Mouse (Mus musculus) spleen, postnatal 4 days (tissue): ENCODE measurements around the gene Cap2.

Source experiments
- DNase-seq, 2 experiments: peaks; one replicate each; pipeline ENCODE4 v3.0.0; 2022; ENCODE audit warnings: low spot score in 2 of 2

Cap2 gene

DNA sequence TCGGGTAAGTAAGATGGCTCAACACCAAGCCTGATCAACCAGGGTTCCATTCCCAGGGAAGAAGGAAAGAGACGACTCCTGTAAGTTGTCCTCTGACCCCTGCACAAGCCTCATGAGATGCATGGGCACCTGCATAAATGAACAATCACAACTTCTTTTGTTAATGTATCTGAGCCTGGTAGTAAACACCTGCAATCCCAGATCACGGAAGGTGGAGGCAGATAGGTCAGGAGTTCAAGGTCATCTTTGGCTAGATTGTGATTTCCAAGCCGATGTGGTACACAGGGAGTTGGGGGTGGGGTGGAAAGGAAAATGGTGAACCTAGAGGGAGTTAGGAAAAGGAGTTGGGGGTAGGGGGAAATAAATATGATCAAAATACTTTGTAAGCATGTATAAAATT, 131.1 kb downstream of the Cap2 start:
- no peak for DNase-seq

DNA sequence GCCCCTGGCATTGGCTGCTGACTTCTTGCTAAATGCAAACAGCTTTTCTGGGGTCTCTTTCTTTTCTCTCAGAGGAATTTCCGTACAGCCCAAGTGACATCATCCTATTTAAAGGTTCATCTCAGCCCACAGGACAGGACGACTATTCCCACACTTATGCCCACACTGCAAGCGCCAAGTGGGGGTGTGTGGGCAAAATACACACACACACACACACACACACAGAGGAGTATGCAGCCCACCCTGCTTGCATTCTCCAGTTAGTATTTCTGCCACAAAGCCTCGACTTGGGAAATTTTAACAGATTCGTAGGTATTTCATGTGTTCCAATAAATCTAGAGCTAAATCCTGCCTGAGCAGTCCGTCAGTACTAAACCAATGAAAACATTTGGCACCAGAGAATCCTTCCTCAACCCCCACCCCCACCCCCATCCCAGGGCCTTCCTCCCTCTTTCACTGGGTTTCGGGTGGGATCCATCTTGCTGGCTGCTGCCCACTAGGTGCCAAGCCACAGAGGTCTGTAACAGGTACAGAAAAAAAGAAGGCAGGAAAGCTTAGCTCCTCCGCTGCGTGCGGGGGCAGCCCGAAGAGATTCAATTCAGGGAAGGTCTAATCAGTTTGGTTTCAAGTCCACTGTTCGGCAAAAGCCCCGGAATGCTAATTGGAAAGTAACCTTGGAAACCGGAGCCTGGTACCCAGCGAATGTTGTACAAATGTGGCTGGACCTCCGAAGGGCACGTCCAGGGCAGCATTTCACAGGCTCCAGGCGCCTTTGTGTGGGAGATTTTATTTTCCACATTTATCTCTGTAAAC, 131.9 kb downstream of the Cap2 start:
- no peak for DNase-seq

DNA sequence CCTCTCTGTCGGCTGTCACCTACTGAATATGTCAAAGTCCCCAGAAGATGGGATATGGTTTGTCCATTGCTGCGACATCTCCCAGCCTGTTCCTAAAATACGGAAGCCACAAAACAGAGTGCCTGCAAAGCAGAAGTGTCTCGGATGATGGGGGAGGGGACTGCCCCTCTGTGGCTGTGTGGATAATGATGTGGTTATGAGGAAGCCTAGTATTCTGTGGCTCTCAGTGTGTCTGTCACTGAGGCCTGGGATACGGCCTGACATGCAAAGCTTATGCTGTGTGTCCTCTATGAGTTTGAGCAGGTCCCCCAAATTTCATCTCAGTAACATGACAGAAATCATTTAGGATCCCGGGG, 132.5 kb downstream of the Cap2 start:
- peak in 1 of 2 experiments; percentile 25 for DNase-seq

GRCm38 (mm10) chr13:46640608-46641468, 139.2 kb downstream of the Cap2 start:
- no peak for DNase-seq

DNA sequence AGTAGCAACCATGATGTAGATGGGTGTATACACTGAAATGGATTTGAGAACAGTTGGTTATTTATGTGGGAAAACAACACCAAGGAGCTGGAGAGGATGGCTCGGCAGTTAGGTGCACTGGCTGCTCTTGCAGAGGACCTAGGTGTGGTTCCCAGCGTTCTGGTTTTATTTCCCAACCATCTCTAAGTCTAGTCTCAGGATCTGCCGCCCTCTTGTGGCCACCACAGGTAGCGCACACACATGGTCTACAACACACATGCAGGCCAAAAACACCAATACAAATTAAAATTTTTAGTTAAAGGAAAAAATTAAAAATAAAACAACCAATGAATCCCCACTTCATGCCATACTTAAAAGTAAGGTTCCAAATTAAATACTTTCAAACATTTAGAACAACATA, 140.7 kb downstream of the Cap2 start:
- peak in 1 of 2 experiments; percentile 69 for DNase-seq

DNA sequence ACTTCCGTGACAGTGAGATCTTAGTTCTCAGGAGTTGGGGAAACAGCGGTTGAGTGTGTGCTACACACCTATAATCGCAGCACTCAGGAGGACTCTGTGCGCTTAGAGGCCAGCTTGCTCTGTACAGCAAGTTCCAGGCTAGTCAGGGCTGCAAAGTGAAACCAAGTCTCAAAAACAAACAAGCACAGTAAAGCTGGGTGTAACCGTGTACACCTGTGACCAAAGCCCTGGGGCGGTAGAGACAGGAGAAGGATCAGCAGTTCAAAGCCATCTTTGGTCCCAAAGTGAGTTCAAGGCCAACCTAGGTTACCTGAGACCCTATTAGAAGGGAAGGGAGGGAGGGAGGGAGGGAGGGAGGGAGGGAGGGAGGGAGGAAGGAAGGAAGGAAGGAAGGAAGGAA, 142.5 kb downstream of the Cap2 start:
- DNase-seq: no peak

GRCm38 (mm10) chr13:46645476-46645875, 143.8 kb downstream of the Cap2 start:
- DNase-seq: no peak

DNA sequence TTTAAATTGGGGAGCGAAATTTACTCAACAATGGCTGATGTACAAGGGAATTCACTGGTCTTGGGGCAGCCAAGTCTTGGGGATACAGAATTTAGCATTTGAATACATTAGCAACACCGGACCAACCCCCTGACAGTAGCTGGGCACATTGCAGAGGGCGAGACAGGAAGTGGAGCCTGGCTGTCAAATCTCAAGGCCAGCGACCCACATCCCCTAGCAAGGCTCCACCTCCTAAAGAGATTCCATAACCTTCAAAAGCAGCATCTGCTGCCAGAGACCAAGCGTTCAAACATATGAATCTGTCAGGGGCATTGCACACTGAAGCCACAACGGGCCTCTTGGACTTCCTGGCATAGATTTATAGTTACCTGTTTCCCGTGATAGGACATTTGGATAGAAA, 150.2 kb downstream of the Cap2 start:
- DNase-seq: no peak

DNA sequence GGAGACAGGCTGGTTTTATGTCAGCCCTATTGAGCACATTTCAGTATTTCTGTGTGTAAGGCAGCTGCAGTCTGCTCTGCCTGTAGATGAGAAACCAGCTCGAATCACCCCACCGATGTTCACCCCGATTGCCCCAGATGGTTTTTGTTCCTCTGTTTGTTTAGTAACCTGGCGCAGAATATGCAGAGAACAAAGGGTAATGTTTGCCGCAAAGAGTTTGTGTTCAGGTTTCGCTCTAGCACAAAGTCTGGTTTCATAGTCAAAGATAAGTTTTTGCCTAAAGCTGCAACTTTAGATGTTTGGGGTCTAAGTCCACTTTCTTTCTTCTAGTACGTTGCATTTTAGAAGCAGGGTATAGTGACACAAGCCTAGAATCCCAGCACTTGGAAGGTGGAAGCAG, 151.0 kb downstream of the Cap2 start:
- no peak for DNase-seq

GRCm38 (mm10) chr13:46653671-46654070, 152.0 kb downstream of the Cap2 start:
- no peak for DNase-seq

GRCm38 (mm10) chr13:46654566-46654965, 152.9 kb downstream of the Cap2 start:
- no peak for DNase-seq

DNA sequence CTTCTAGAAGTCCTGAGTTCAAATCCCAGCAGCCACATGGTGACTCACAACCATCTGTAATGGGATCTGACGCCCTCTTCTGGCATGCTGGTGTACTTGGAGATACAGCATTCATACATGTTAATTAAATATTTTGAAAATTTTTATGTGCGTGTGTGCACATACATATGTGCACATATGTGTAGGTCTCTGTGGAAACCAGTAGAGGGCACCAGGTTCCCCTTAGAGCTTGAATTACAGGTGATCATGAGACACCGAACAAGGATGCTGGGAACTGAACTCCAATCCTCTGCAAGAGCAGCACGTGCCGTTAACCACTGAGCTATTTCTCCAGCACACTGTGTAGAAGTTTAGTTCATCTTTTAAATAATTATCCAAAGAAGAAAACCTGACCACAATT, 157.6 kb downstream of the Cap2 start:
- DNase-seq: no peak

GRCm38 (mm10) chr13:46663461-46663964, 161.9 kb downstream of the Cap2 start:
- DNase-seq: no peak

GRCm38 (mm10) chr13:46669048-46669619, 167.5 kb downstream of the Cap2 start, which contains the start of gene Fam8a1:
Gene Fam8a1 (plus strand): TSS chr13:46669522.
- DNase-seq: peak; percentile 92 to 97

GRCm38 (mm10) chr13:46669620-46670271, 168.1 kb downstream of the Cap2 start:
- DNase-seq: peak in 1 of 2 experiments; percentile 28

DNA sequence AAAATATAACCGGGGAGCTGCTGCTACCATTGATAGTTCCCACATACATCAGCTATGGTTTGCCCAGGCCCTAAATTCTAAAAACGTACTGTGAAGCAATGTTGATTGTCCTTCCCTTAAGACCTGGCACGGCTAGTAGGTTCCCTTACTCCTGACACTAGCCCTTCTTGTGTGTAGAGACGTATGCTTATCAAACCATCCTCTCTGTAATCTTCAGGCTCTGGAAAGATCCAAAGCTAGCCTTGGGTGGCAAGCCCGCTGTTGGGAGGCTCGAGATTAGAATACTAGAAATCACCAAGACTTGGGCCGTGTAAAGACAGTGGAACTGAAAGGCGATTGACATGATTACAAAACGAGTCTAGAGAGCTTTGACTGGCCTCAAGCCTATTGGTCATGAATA, 168.9 kb downstream of the Cap2 start:
- no peak for DNase-seq

GRCm38 (mm10) chr13:46674601-46675000, 173.0 kb downstream of the Cap2 start:
- DNase-seq: no peak

DNA sequence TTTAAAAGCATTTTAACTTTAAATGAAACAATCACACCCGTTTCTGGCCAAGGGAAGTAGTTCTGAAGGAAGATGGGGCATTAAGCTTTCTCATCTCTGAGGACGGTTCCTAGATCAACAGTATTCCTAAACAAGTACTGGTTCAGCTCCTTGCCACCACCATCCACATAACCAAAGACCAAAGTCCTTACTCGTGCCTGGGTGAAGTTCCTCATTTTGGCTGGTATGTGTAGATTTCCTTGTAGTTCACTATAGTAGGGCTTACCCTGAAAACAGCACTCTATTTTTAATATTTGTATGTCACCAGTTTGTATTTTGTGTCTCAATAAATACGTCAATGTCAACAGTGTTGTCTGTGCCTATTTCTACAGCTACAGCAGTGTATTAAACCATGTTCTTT, 176.1 kb downstream of the Cap2 start:
- DNase-seq: no peak

GRCm38 (mm10) chr13:46682921-46683320, 181.3 kb downstream of the Cap2 start:
- DNase-seq: no peak

DNA sequence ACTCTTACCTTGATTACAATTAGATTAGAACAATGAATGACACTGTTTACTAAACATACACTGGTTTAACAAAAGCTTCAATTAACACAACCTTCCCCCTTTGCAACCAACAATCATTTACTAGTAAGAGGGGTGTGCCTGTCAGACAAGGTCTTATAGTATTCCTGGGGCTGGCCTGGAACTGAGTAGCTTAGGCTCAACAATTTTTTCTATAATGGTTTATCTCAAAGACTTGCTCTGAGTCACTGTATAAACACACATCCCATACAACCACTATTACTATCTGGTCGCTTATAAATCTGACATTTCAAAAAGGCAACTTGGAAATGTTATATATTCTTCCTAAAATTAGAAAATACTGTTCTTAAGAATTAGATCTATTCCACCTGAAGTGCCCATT, 181.7 kb downstream of the Cap2 start:
- no peak for DNase-seq

- no peak for DNase-seq
Measured at GRCm38 (mm10) chr13:46690559-46691241, 189.1 kb downstream of the Cap2 start.
